Mouse (Mus musculus) adrenal gland, postnatal 36 days (tissue): ENCODE results near the gene 4930568D16Rik. TPM values are rescaled to one million over a fixed set of nuclear protein-coding genes. Genes with fewer than 3 reads are reported as not detected.
A peak's percentile ranks its signal among the peaks of the same experiment; 100 is the strongest.

ENCODE experiments used
- DNase-seq, 2 experiments: peaks; one replicate each; pipeline ENCODE4 v3.0.0; 2021; ENCODE audit warnings: mixed read lengths in 1 of 2
- long read RNA-seq, 2 experiments: library from polyadenylated mRNA; stranded (forward); transcript quantifications; one replicate each; pipeline ENCODE4 v2.0.0; 2021; ENCODE audit warnings: borderline sequencing depth in 2 of 2
- total RNA-seq, 2 experiments: library from RNA; stranded (reverse); gene quantifications; 2 replicates each; pipeline ENCODE4 v1.2.3; 2021

The 4930568D16Rik gene
- total RNA-seq = not detected
- long read RNA-seq, experiment 1 = 0 reads
- long read RNA-seq, experiment 2 = 0 reads

DNA sequence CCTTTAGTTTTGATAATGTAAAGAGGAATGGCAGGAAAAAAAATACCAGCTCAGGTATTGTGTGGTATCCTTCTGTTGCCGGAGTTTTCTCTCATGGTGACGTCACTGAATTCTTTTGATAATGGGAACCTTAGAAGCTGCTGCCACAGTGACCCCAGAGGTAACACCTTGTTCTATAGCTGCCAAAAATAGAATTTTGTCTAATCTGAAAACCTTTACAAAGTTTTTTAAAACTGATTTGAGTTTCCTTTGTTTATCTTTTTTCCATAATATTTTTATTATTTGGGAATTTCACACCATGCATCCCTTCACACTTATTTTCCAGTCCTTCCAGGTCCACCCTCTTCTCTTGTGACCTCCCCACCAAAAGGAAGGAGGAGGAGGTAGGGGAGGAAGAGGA is at the start of gene 4930568D16Rik:
Gene 4930568D16Rik (minus strand): TSS at position 101 of the 400 bp plus-strand sequence.
- no peak for DNase-seq

GRCm38 (mm10) chr2:35417231-35417630 is 49.7 kb upstream of the 4930568D16Rik start:
- DNase-seq = no peak

DNA sequence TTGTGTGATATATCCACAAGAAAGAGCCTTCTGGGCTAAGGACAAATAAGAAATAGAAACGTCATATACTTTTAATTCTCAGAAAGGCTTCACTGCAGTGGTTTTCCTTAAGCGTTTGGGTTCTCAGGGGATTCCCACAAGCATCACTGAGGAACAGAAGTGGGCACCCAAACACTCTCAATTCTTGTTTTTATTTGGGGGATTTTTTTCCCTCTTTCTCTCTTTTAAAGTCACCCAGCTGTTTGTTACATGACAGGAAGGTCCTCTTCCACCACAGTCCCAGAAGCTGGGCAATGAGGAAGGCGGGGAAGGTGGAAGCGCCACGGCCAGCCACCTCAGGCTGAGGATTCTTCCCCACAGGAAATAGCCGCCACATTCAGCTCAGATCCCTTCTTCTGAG is 48.9 kb upstream of the 4930568D16Rik start:
- no peak for DNase-seq

DNA sequence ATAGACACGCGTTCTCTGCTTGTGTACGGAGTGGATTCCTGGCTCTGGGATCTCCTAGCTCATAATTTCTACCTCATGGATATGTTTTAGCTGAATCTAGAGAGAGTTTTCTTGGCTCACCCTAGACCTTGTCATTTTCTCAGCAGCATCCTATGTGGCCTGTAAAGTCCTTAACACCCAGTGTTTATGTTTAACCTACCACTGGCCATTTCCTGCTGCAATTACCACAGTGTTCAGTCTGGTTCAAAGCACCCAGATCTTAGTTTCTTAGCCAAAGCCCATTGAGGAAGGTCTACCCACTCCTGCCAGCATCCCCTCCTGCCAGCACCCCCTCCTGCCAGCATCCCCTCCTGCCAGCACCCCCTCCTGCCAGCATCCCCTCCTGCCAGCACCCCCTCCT is 45.3 kb upstream of the 4930568D16Rik start:
- DNase-seq = no peak

DNA sequence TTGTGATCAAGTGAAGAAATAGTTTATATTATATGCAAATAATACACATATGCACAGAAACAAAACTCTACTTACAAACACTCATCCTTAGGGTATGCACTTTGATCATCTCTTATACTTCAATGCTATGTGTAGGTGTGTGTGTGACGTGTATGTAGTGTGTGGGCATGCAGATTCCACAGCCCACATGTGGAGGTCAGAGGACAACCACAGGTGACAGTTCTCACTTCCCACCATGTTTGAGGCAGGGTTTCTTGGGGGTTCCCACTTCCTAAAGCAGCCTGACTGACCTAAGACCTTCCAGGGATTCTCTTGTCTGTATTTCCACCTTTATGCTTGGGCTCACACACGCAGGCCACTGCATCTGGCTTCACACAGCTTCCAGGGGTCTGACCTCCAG is 44.7 kb upstream of the 4930568D16Rik start:
- DNase-seq = no peak

DNA sequence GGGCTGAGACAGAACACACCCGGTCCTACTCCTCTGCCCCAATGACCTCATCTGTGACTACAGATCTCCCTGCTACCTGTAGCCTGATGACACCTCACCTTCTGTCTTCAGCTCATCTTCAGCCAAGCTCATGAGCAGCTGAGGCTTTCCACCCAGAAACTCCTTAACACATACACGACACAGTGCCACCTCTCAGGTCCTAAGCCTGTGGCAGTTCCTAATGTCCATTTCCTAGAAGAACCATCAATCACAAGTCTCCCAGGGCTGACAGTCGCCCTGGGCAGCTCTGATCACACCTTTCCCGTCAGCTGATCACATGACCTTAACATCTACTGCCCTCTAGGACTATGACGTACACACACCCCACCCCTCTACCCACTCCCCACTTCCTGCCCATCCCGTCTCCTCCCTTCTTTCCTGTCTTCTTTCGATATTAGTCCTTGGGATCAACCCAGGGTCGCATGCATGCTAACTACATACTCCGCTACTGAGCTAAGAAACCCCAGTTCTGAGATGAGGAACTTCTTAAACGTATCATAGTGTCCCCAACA is 44.2 kb upstream of the 4930568D16Rik start:
- no peak for DNase-seq

GRCm38 (mm10) chr2:35409466-35409865 is 41.9 kb upstream of the 4930568D16Rik start:
- no peak for DNase-seq

DNA sequence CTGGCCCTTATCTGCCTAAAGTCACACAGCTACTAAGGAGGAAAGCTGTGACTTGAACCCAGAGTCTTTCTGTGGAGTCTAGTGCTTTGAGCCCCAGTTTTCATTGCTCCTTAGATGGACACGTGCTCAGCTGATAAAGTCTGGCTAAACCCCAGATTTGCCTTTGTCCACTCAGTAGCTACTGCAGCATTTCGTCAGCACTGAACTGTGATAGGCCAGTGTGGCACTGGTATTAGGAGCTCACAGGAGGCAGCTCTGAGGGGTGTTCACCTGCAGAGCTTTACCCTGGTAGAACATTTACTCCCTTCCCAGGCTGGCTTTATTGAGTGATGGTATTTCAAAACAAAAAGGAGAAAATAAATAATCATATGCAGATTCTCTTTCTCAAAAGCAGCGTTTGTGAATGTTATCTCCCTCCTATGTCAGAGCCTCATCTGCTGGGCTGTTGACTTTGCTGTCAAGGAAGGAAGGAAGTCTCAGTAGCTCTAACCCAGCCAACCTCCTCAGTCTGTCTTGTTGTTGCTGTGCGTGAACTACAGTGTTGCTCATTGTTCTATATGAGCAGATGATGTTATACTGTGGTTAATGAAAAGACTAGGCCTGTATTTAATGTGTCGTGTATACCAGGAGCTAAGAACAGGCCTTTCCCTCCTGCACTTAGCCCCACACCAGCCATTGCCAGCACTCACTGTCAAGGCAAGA is 41.0 kb upstream of the 4930568D16Rik start:
- no peak for DNase-seq

DNA sequence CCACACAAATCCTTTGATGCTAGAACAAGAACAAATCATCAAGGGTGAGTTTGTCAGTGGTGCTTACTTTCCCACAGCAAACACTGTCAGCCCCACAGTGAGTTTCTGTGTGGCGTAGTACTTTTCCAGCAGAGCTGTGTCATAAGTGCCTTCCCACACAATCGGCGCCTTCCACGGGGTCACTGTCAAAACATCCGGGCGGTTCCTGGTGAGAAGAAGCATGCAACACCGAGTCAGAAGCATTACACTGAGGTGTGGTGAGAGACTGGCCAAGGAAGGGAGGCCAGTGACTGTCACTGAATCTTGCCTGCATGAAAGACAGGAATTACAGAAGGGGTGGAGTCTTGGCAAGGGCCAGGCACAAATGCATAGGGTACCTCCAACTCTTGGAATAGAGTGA is 40.3 kb upstream of the 4930568D16Rik start:
- no peak for DNase-seq

DNA sequence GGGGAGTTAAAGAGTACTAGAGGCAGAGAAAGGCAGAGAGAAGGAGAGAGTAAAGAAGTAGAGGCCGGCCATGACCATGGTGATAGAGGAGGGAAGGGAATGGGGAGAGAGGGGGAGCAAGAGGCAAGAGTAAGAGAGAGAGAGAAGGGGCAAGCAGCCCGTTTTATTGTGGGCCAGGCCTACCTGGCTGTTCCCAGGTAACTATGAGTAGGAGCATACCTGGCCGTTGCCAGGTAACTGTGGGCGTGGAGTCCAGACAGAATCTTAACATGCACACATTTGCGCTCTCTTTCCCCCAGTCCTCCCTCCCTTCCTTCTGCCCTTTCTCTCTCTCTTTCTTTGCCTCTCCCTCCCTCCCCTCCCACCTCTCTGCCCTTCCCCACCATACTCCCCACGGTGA is 39.7 kb upstream of the 4930568D16Rik start:
- no peak for DNase-seq

DNA sequence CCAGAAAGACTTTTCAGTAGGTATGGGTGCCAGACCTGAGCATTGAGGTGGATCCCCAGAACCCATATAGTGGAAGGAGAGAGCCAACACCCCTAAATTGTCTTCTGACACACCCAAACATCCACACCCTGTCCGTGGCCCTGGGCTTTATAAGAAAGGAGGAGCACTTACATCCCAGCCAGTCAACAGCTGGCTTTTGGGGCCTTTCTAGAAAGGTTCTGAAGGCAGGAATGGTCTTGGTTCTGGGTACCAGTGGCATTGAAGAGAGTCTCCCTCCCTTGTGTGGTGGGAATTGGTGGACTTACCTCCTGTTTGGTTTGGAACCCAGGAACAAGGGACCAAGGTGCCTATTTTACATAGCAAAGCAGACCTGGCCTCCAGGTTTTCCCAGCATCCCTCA is 39.1 kb upstream of the 4930568D16Rik start:
- no peak for DNase-seq

GRCm38 (mm10) chr2:35402391-35402790 is 34.9 kb upstream of the 4930568D16Rik start:
- no peak for DNase-seq

GRCm38 (mm10) chr2:35400739-35401138 is 33.2 kb upstream of the 4930568D16Rik start:
- DNase-seq = no peak

- no peak for DNase-seq
Measured at GRCm38 (mm10) chr2:35398184-35398828, 30.8 kb upstream of the 4930568D16Rik start.

- DNase-seq = peak; percentile 67 to 75
Measured at GRCm38 (mm10) chr2:35397590-35398173, 30.2 kb upstream of the 4930568D16Rik start.

GRCm38 (mm10) chr2:35397096-35397495 is 29.6 kb upstream of the 4930568D16Rik start, which contains the start of gene 4930402F06Rik:
TSS of gene 4930402F06Rik (minus strand) at chr2:35397175.
- DNase-seq = no peak

- peak in 1 of 2 experiments; percentile 42 for DNase-seq
Measured at GRCm38 (mm10) chr2:35385441-35385871, 17.9 kb upstream of the 4930568D16Rik start.

GRCm38 (mm10) chr2:35379306-35379705 is 11.8 kb upstream of the 4930568D16Rik start:
- no peak for DNase-seq

DNA sequence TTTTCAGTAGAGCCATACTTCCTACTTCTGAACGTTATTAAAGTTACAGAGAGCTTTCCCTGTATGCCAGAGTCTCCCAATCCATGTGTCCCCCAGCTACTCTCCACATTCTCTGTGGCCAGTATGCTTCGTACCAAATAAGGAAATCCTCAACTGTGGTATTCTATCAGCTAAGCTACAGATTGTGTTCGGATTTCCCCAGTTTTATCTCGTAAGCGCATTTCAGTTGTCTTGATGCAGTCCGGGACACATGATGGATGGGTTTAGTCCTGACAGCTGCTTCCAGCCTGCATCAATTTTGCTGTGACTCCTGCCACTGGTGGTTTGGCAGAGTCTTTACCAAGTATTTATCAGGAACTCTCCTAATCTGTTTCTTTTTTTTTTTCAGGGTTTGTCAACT is 10.1 kb upstream of the 4930568D16Rik start:
- no peak for DNase-seq

DNA sequence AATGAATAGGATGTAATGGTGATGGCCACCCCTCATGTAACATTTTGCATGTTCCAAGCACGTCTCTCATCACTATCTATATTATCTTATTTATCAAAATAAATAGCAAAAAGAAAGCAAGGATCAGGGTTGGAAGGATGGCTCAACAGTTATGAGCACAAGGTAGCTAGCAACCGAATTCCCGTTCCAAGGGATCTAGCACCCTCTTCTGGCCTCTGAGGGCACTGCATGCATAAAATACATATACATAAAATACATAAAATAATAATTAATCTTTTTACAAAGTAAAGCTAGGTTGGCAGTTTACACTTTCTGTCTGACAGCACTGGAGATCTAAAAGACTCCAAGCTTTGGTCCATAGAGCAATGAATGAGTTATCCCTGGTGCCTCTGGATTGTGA is 5.5 kb upstream of the 4930568D16Rik start:
- peak in 1 of 2 experiments; percentile 8 for DNase-seq

DNA sequence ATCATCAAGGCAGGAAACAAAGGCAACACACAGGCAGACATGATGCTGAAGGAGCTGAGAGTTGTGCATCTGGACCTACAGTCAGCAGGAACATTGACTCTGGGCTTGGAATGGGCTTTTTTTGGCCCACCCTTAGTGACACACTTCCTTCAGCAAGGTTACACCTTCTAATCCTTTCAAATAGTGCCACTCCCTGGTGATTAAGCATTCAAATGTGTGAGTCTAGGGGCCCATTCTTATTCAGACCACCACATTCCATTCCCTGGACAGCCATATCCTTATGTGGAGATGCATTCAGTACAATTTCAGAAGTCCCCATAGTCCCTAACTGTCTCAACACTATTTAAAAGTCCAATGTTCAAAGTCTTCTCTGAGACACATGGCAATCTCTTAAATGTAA is 3.2 kb upstream of the 4930568D16Rik start:
- no peak for DNase-seq

DNA sequence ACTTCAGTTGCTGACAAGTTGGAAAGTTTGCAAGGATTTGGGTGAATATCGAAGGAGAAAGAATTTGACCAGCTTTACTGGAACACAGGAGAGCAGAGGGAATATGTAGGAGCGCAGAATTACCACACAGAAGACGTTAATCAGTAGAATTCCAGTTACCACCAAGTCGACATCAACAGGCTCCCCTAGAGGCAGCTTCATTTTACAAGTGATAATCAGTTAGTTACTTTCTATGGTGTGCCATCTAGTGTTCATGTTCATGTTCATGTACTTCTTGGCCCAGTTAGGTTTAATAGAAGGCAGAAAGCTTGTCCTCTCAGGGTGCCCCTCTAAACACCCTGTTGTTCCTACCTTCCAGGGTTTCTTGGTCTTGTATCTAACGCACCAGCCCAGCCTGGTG is 18.3 kb downstream of the 4930568D16Rik start:
- no peak for DNase-seq

DNA sequence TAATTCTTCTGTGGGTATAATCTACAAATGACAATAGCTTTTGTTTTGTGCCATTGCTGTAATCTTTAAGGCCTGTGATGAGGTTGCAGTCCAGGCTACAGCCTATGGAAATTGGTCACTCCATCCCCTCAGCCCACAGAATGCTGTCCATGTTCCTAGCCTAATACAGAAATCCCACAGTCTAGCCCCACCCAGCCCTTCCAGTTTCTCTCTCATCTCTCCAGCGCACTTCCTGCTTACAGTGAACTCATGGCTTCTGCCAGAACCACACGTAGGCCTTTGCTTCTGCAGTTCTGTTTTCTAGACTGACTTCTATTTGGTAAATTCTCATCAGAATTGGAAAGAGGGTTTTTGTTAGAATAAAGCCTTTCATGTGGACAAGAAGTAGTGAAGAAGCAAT is 21.5 kb downstream of the 4930568D16Rik start:
- no peak for DNase-seq
